ENCODE assay signal across 9 mouse cellular contexts in genomic region chr1:85751932-85752680, GRCm38 (mm10). TPM values are rescaled to one million over a fixed set of nuclear protein-coding genes. Genes with fewer than 3 reads are reported as not detected.
DNase-seq lines count a peak whose midpoint lies in the region; ATAC-seq and TF ChIP-seq lines count a peak whose summit lies in the region.
"Had no signal": no experiment of that assay in that cellular context is flagged by ENCODE, and none has a peak within 500 bp of the region (broad histone marks: within the 10 kb centered on the region; RNA-seq: fewer than 3 reads in every experiment).

No protein-coding gene starts in this region.

- H3K4me3 ChIP-seq in forebrain, embryonic 10.5 days = no peak overlapping the region
- no peak overlapping the region for H3K4me3 ChIP-seq in forebrain, postnatal 0 days (ENCODE audit: low read depth, low read length)
- H3K4me3 ChIP-seq in liver, embryonic 13.5 days (replicated peaks) = no peak overlapping the region
- H3K4me3 ChIP-seq: neural tube, embryonic 15.5 days had no signal

- no peak for ATAC-seq in forebrain, postnatal 0 days
- no peak for ATAC-seq in liver, embryonic 13.5 days (ENCODE audit: low read depth)
- ATAC-seq in inflammation-experienced regulatory T-cells, adult 6 months = peak; percentile 21

- WGBS in forebrain, embryonic 10.5 days = 83% methylated on average over 11 of the region's 11 CpGs
- 79% methylated on average over 11 of the region's 11 CpGs for WGBS in forebrain, postnatal 0 days
- WGBS in liver, embryonic 13.5 days (ENCODE audit: insufficient replicate concordance) = 55% methylated on average over 11 of the region's 11 CpGs

- intact Hi-C loops in gastrocnemius, postnatal 36 days (cut with DNase I) = no loop called here

- peaks cover 15% of the 10 kb centered on the region for H3K4me1 ChIP-seq in forebrain, embryonic 10.5 days
- no peaks in the 10 kb centered on the region for H3K4me1 ChIP-seq in forebrain, postnatal 0 days (ENCODE audit: insufficient read depth)
- H3K4me1 ChIP-seq in liver, embryonic 13.5 days (replicated peaks) = peaks cover 14% of the 10 kb centered on the region
- H3K4me1 ChIP-seq: neural tube, embryonic 15.5 days had no signal

- peak overlapping the region; percentile 54 for H3K27ac ChIP-seq in forebrain, embryonic 10.5 days
- H3K27ac ChIP-seq in forebrain, postnatal 0 days (ENCODE audit: low read depth, low read length) = no peak overlapping the region
- H3K27ac ChIP-seq in liver, embryonic 13.5 days = peak overlapping the region; percentile 41
- H3K27ac ChIP-seq: neural tube, embryonic 15.5 days had no signal

- DNase-seq in forebrain, embryonic 10.5 days (ENCODE audit: extremely low spot score, low spot score) = no peak
- no peak for DNase-seq in forebrain, postnatal 0 days
- DNase-seq in liver, embryonic 13.5 days = no peak
- DNase-seq in liver = no peak
- peak; percentile 77 for DNase-seq in thymus, postnatal 0 days (ENCODE audit: low spot score)
- no peak for DNase-seq in lung, postnatal 10 days
- DNase-seq in gastrocnemius, postnatal 36 days = no peak

- H3K36me3 ChIP-seq in forebrain, embryonic 10.5 days (replicated peaks) = no peaks in the 10 kb centered on the region
- H3K36me3 ChIP-seq in forebrain, postnatal 0 days (ENCODE audit: insufficient read depth) = no peaks in the 10 kb centered on the region
- no peaks in the 10 kb centered on the region for H3K36me3 ChIP-seq in liver, embryonic 13.5 days
- H3K36me3 ChIP-seq: neural tube, embryonic 15.5 days had no signal

- H3K4me2 ChIP-seq in forebrain, postnatal 0 days (ENCODE audit: low read depth) = no peak overlapping the region
- H3K4me2 ChIP-seq in liver, embryonic 13.5 days = no peak overlapping the region
- H3K4me2 ChIP-seq: neural tube, embryonic 15.5 days had no signal

- no peaks in the 10 kb centered on the region for H3K9me3 ChIP-seq in forebrain, embryonic 10.5 days
- H3K9me3 ChIP-seq in forebrain, postnatal 0 days (ENCODE audit: low read length) = no peaks in the 10 kb centered on the region
- no peaks in the 10 kb centered on the region for H3K9me3 ChIP-seq in liver, embryonic 13.5 days (replicated peaks)
- H3K9me3 ChIP-seq: neural tube, embryonic 15.5 days had no signal

- no peak overlapping the region for H3K9ac ChIP-seq in forebrain, postnatal 0 days
- H3K9ac ChIP-seq in liver, embryonic 13.5 days = no peak overlapping the region
- H3K9ac ChIP-seq: neural tube, embryonic 15.5 days had no signal

- no peaks in the 10 kb centered on the region for H3K27me3 ChIP-seq in forebrain, embryonic 10.5 days (ENCODE audit: poor library complexity, severe bottlenecking)
- no peaks in the 10 kb centered on the region for H3K27me3 ChIP-seq in forebrain, postnatal 0 days (ENCODE audit: insufficient read depth, low read length)
- no peaks in the 10 kb centered on the region for H3K27me3 ChIP-seq in liver, embryonic 13.5 days
- H3K27me3 ChIP-seq: neural tube, embryonic 15.5 days had no signal

- no peak for TF ChIP-seq CTCF in forebrain, postnatal 0 days (IDR thresholded peaks at IDR 0.05; ENCODE audit: low read depth)

RNA-seq across cellular contexts. Expression of gene A630001G21Rik, which starts 26.3 kb away (rescaled TPM):
- 0.51 and 0.65 TPM in 2 replicates for polyA plus RNA-seq in forebrain, embryonic 10.5 days (2016; fragmentation: Nextera tagmentation; extraction: Ambion mirVana)
- 0.46 and 2.0 TPM in 2 replicates for total RNA-seq in forebrain, postnatal 0 days (2014; rRNA removed)
- polyA plus RNA-seq in forebrain, postnatal 0 days (2015; fragmentation: Nextera tagmentation; extraction: Ambion mirVana) = 0.19 and 0.25 TPM in 2 replicates
- 2.6 and 2.7 TPM in 2 replicates for polyA plus RNA-seq in liver, embryonic 13.5 days (2015; fragmentation: Nextera tagmentation; extraction: Ambion mirVana)
- polyA plus RNA-seq in inflammation-experienced regulatory T-cells, adult 6 months (2017; shearing (Covaris generic)) = 10 to 100 TPM; 33.2 to 54.7 (median 43.2) TPM
- 18.0 and 20.3 TPM in 2 replicates for polyA plus RNA-seq in thymus, postnatal 0 days (2015; fragmentation: Nextera tagmentation; extraction: Ambion mirVana)
- under 1 TPM in 1 of 2 experiments, not detected in 1; 0.30 TPM for total RNA-seq in gastrocnemius, postnatal 36 days (2021)

RNA-seq across cellular contexts. Expression of gene Cab39, which starts 41.1 kb away (rescaled TPM):
- 34.0 TPM in 2 replicates for polyA plus RNA-seq in forebrain, embryonic 10.5 days (2016; fragmentation: Nextera tagmentation; extraction: Ambion mirVana)
- total RNA-seq in forebrain, postnatal 0 days (2014; rRNA removed) = 191 and 216 TPM in 2 replicates
- 41.1 and 46.1 TPM in 2 replicates for polyA plus RNA-seq in forebrain, postnatal 0 days (2015; fragmentation: Nextera tagmentation; extraction: Ambion mirVana)
- polyA plus RNA-seq in liver, embryonic 13.5 days (2015; fragmentation: Nextera tagmentation; extraction: Ambion mirVana) = 11.4 and 13.4 TPM in 2 replicates
- 10 to 100 TPM; 43.1 to 57.3 (median 50.7) TPM for polyA plus RNA-seq in inflammation-experienced regulatory T-cells, adult 6 months (2017; shearing (Covaris generic))
- polyA plus RNA-seq in thymus, postnatal 0 days (2015; fragmentation: Nextera tagmentation; extraction: Ambion mirVana) = 41.1 and 49.2 TPM in 2 replicates
- 100 to 1,000 TPM; 153 to 159 TPM for total RNA-seq in gastrocnemius, postnatal 36 days (2021)
